Mouse (Mus musculus) midbrain, embryonic 16.5 days (tissue): ENCODE measurements around the gene Ltc4s. TPM values are rescaled to one million over a fixed set of nuclear protein-coding genes. Genes with fewer than 3 reads are reported as not detected.

ENCODE experiments used
- ATAC-seq: fragments of 200-750 bp; cut with Nextera tagmentation; 2 replicates; pipeline ENCODE4 v1.8.0; 2017; ENCODE audit warnings: moderate TSS enrichment
- H3K27ac ChIP-seq: fragments of 300-500 bp; sonication (generic); 2 replicates; pipeline ENCODE4 v1.5.1; 2014; ENCODE audit warnings: mild to moderate bottlenecking, low read length, mixed read lengths
- H3K27me3 ChIP-seq: fragments of 300-500 bp; sonication (generic); 2 replicates; pipeline ENCODE4 v1.6.1; 2014; ENCODE audit warnings: low read depth, low read length, mixed read lengths; ENCODE audit not compliant: control insufficient read depth, insufficient read depth
- H3K36me3 ChIP-seq: fragments of 300-500 bp; sonication (generic); 2 replicates; pipeline ENCODE4 v1.6.1; 2014; ENCODE audit warnings: mild to moderate bottlenecking, low read length, moderate library complexity, mixed read lengths; ENCODE audit not compliant: control insufficient read depth, insufficient read depth
- H3K4me1 ChIP-seq: fragments of 300-500 bp; sonication (generic); 2 replicates; pipeline ENCODE4 v1.6.1; 2014; ENCODE audit warnings: mild to moderate bottlenecking, low read length, mixed read lengths; ENCODE audit not compliant: control insufficient read depth, insufficient read depth
- H3K4me2 ChIP-seq: fragments of 300-500 bp; sonication (generic); 2 replicates; pipeline ENCODE4 v1.6.1; 2014; ENCODE audit warnings: mild to moderate bottlenecking, low read length, mixed read lengths
- H3K4me3 ChIP-seq: fragments of 300-500 bp; sonication (generic); 2 replicates; pipeline ENCODE4 v1.5.1; 2014; ENCODE audit warnings: low read depth, mild to moderate bottlenecking, low read length, moderate library complexity, mixed read lengths
- H3K9ac ChIP-seq: fragments of 300-500 bp; sonication (generic); 2 replicates; pipeline ENCODE4 v1.6.1; 2014; ENCODE audit warnings: low read depth, low read length, mixed read lengths
- H3K9me3 ChIP-seq: fragments of 300-500 bp; sonication (generic); replicated peaks from 2 replicates; pipeline ENCODE4 v1.6.1; 2014; ENCODE audit warnings: mild to moderate bottlenecking, low read length, mixed read lengths; ENCODE audit not compliant: control insufficient read depth, poor library complexity, severe bottlenecking
- WGBS: fragments of 180-500 bp; shearing (Covaris S2); extraction: QIAGEN DNeasy Blood & Tissue Kit; methylation state at CpG from one replicate; pipeline ENCODE4 v1.1.7; 2014; 5-methylcytosine and 5-hydroxymethylcytosine counted together
- polyA plus RNA-seq: library from polyadenylated mRNA; unstranded; fragments of >200 nt; fragmentation: Nextera tagmentation; extraction: Ambion mirVana; gene quantifications from 2 replicates; pipeline ENCODE4 v1.2.1, GENCODE M21; 2015

Ltc4s gene
- polyA plus RNA-seq, 1 experiment from 2014 or later: 3.3 TPM

DNA sequence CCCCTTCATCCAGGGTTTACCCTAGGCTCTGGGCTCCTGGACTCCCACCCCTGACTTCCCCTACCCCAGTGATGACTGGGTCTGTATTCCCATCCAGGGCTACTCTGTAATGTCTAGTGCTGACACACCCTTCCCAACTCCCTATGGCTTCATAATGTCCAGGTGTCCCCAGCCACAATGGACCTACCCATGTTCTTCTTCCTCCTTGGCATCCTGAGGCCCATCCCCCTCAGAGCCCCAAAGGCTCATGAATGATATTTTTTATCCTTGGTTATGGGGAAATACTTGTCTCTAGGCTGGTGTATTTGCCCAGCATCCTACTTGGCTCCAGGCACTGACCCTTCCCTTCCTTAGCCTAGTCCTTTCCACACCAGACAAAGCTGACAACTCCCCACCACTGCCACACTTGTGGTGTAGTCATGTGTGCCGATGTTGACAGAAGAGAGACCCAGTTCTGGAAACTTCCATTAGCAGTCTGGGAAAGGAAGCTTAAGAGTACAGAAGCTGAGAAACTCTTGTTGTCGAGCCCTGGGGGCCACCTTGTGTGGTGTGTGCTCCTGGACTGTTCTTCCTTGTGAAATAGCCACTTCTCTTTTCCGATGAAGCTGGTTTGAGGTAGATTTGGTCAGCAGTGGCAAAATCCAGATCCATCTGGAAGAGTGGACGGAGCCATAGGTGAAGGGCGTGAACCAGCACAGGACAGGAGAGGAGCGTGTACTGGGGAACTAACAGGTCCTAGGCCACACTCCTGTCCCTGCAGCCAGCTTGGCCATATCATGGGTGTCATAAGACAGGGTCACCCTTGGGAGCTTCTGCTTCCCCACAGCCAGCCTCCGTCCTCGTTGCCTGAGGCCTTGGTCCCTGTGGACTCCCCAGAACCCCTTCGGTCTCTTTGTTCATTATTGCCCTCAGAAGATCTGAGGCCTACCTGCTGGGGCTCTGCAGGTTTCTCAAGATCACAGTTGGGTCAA is 690 bp upstream of the Ltc4s start:
- Histone ChIP-seq H3K27ac (no peak overlapping the region), H3K36me3 (peaks cover 9% of the 10 kb centered on the region), H3K4me1 (peaks cover 9% of the 10 kb centered on the region; the same call in 1 of the 2 replicates), H3K27me3 (peaks cover 15% of the 10 kb centered on the region), H3K9me3 (no peaks in the 10 kb centered on the region), H3K4me3 (no peak overlapping the region), H3K9ac (no peak overlapping the region), H3K4me2 (no peak overlapping the region)
- no peak for ATAC-seq
- 89% methylated on average over 9 of the region's 9 CpGs for WGBS

DNA sequence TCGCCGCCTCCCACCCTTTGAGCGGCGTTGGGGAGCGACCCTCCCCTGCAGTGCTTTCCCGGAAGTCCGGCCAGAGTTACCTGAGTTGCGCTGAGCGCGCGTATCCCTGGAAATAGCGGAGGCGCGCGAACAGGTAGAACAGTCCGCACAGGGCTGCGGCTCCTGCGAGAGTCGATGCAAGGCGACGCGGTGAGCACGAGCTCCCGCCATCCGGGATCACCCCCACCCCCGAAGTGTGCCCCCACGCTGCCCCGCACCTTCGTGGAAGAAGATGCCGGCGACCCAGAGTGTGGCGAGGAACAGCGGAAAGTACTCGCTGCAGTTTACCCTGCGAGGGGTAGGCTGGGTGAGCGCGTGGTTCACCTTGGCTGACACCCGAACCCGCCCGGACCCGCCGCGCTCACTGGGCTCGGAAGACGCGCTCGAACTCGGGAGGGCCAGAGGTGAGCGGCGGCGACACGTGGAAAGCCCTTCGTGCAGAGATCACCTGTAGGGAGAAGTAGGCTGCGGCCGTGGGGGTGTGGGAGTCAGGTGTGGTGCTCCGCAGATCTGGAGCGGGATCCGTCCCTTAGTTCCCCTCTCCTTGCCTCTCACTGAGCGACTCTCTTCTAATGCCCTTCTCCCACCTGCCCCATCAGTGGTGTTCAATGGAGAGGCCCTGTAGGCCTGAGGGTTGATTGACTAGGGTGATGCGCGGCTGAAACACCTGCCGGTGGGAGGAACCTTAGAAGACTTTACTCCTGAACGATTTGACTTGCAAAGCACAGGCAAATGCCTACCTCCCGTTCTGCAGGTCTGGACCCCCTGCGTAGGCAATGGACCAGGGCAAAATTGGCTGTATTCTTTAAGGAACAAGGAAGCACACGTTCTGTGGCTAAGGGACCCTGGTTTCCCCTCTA is 1.2 kb downstream of the Ltc4s start:
- peak overlapping the region; percentile 92 for H3K4me2 ChIP-seq
- no peak overlapping the region for H3K27ac ChIP-seq
- H3K4me1 ChIP-seq: peaks cover 9% of the 10 kb centered on the region; the same call in 1 of the 2 replicates
- H3K4me3 ChIP-seq: peak overlapping the region; percentile 55
- ATAC-seq: peak; percentile 76
- no peaks in the 10 kb centered on the region for H3K9me3 ChIP-seq
- H3K36me3 ChIP-seq: peaks cover 26% of the 10 kb centered on the region
- H3K27me3 ChIP-seq: peaks cover 15% of the 10 kb centered on the region
- WGBS: 1% methylated on average over 66 of the region's 66 CpGs
- peak overlapping the region; percentile 51 for H3K9ac ChIP-seq

DNA sequence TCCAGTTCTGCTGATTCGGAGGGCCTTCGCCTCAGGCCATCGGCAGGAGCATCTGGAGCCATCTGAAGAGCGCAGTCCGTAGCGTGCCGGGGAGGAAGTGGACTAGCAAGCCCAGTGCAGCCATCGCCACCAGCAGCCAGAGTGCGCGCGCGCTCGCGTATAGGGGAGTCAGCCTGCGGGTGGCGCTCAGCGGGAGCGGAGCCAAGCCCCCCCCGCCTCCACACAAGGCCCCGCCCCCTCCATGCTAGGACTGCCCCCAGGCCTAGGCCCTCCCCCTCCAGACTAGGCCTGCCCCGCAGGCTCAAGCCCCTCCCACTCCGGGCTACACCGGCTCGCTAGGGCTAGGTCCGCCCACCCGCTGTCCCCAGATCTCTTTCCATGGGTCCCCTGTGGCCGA is 1.9 kb downstream of the Ltc4s start:
- H3K4me3 ChIP-seq: peak overlapping the region; percentile 55
- H3K27me3 ChIP-seq: peaks cover 15% of the 10 kb centered on the region
- peak overlapping the region; percentile 92 for H3K4me2 ChIP-seq
- H3K36me3 ChIP-seq: peaks cover 29% of the 10 kb centered on the region
- peak overlapping the region; percentile 51 for H3K9ac ChIP-seq
- ATAC-seq: peak; percentile 80
- no peak overlapping the region for H3K27ac ChIP-seq
- peaks cover 9% of the 10 kb centered on the region; the same call in 1 of the 2 replicates for H3K4me1 ChIP-seq
- WGBS: under 1% methylated on average over 21 of the region's 27 CpGs
- no peaks in the 10 kb centered on the region for H3K9me3 ChIP-seq

DNA sequence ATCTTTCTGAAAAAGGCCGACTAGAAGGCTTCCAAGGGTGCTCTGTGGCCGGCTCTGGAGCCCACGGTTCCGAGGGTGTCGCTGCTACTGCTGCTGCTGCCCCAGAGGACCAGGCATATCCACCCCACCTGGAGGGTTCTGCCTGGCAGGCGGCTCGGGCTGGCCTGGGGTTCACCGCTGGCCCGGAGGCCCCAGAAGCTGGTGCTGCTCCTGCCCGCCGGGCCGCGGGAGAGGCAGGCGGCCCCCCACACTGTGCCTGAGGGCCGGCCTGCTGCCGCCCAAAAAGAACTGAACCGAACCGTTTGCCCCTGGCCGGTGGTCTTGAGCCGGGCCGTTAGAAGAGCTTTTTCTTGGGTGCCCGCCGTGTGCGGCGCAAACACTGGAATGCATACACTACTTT is 3.8 kb downstream of the Ltc4s start:
- H3K4me1 ChIP-seq: peaks cover 9% of the 10 kb centered on the region; the same call in 1 of the 2 replicates
- H3K9ac ChIP-seq: no peak overlapping the region
- H3K4me2 ChIP-seq: no peak overlapping the region
- no peaks in the 10 kb centered on the region for H3K9me3 ChIP-seq
- peaks cover 29% of the 10 kb centered on the region for H3K36me3 ChIP-seq
- no peak overlapping the region for H3K27ac ChIP-seq
- WGBS: 94% methylated on average over 25 of the region's 25 CpGs
- H3K27me3 ChIP-seq: peaks cover 15% of the 10 kb centered on the region
- no peak overlapping the region for H3K4me3 ChIP-seq
- ATAC-seq: no peak

DNA sequence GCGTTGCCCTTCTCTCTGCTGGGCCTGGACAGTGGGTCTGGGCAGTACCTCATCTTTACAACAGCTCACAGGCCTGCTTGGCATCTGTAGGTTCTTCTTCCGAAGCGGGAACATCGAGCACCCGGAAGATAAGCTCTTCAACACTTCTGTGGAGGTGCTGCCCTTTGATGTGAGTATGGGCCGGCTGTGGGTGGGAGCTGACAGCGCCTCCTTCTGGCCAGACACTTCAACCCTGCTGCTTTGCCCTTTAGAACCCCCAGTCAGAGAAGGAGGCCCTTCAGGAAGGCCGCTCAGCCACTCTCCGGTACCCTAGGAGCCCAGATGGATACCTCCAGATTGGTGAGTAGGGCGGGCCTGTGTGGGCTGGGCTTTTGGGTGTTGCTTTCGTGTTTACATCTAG is 4.4 kb downstream of the Ltc4s start:
- no peaks in the 10 kb centered on the region for H3K9me3 ChIP-seq

DNA sequence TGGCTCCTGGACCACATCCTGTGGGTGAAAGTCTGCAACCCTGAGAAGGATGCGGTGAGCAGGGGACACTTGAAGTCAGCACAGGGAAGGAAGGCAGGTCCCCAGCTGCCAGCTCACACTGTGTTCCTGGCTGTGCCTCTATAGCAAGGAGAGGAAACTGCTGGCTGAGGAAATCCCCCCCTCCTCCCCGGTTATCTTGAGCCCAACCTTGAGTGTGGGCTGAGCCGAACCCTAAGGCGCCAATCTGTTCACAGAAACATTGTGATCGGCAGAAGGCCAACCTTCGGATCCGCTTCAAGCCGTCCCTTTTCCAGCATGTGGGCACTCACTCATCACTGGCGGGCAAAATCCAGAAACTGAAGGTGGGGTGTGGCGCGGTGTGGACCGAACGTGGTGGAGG is 5.4 kb downstream of the Ltc4s start:
- H3K27ac ChIP-seq: no peak overlapping the region
- no peaks in the 10 kb centered on the region for H3K9me3 ChIP-seq
- ATAC-seq: no peak
- WGBS: 96% methylated on average over 13 of the region's 13 CpGs
- H3K4me1 ChIP-seq: peaks cover 16% of the 10 kb centered on the region; the same call in 1 of the 2 replicates
- peaks cover 29% of the 10 kb centered on the region for H3K36me3 ChIP-seq
- no peak overlapping the region for H3K4me3 ChIP-seq
- peaks cover 10% of the 10 kb centered on the region for H3K27me3 ChIP-seq
- H3K4me2 ChIP-seq: no peak overlapping the region
- H3K9ac ChIP-seq: no peak overlapping the region

More for the DNA sequence above, 4.4 kb downstream of the Ltc4s start:
- Histone ChIP-seq H3K27ac (no peak overlapping the region), H3K27me3 (peaks cover 15% of the 10 kb centered on the region), H3K4me1 (peaks cover 12% of the 10 kb centered on the region; the same call in 1 of the 2 replicates), H3K4me2 (no peak overlapping the region), H3K4me3 (no peak overlapping the region), H3K36me3 (peaks cover 29% of the 10 kb centered on the region), H3K9ac (no peak overlapping the region)
- ATAC-seq: no peak
- 84% methylated on average over 11 of the region's 11 CpGs for WGBS

DNA sequence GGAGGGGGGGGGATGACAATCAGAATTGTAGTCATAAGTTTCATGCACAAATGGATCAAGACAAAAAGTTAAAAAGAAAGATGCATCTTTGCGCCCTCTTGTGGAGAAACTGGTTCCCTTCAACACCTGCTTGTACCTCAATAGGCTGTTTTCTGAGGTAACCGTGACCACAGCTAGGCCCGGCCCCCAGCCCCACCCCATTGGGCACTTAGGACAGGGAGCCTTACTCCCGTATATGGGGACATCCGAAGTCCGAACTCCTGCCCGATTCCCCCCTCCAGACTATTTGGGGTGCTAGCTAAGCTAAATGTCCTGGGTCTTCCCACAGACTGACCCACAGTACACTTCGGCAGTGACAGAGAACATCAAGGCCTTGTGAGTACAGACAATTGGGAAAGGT is 7.0 kb downstream of the Ltc4s start:
- no peak overlapping the region for H3K4me2 ChIP-seq
- H3K36me3 ChIP-seq: peaks cover 29% of the 10 kb centered on the region
- H3K9ac ChIP-seq: no peak overlapping the region
- H3K4me3 ChIP-seq: no peak overlapping the region
- ATAC-seq: no peak
- H3K9me3 ChIP-seq: no peaks in the 10 kb centered on the region
- 0 out of 2 replicates have a peak, but pooled peaks cover 4% of the 10 kb centered on the region for H3K27me3 ChIP-seq
- no peak overlapping the region for H3K27ac ChIP-seq
- WGBS: 17% methylated on average over 8 of the region's 8 CpGs
- H3K4me1 ChIP-seq: peaks cover 26% of the 10 kb centered on the region

DNA sequence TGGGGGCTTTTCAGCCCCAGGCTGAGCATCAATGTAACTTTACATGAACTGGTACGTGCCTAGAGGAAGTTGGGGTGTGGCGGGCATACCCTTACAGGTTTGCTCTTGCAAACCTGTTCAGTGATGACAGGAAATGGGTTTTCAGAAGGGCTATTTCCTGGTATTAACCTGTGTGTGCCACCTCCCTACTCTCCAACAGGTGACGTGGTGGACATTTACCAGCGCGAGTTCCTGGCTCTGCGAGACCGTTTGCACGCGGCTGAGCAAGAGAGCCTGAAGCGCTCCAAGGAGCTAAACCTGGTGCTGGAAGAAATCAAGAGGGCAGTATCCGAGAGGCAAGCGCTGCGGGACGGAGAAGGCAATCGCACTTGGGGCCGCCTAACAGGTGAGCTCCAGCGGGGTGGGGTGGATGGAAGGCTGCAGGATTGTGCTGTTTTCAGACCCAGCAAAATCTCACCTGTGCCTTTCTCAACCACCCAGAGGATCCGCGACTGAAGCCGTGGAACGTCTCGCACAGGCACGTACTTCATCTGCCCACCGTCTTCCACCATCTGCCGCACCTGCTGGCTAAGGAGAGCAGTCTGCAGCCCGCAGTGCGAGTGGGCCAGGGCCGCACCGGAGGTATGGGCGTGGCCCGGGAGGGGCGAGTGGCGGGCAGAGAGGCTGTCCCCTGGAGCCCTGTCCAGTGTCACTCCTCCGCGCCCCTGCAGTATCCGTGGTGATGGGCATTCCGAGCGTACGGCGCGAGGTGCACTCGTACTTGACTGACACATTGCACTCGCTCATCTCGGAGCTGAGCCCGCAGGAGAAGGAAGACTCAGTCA is 7.7 kb downstream of the Ltc4s start:
- Histone ChIP-seq H3K36me3 (peaks cover 29% of the 10 kb centered on the region), H3K9me3 (no peaks in the 10 kb centered on the region), H3K27me3 (0 out of 2 replicates have a peak, but pooled peaks cover 4% of the 10 kb centered on the region), H3K9ac (no peak overlapping the region), H3K4me1 (peaks cover 27% of the 10 kb centered on the region), H3K27ac (peak overlapping the region; percentile 22; the same call in 1 of the 2 replicates), H3K4me3 (no peak overlapping the region), H3K4me2 (peak overlapping the region; percentile 38)
- 25% methylated on average over 45 of the region's 45 CpGs for WGBS
- ATAC-seq: no peak
